Mouse (Mus musculus) CD4-positive, CD25-positive, alpha-beta regulatory T cell, adult 4 months (primary cell): ENCODE measurements around the gene Ntn1. TPM values are rescaled to one million over a fixed set of nuclear protein-coding genes. Genes with fewer than 3 reads are reported as not detected.

Experiments
- ATAC-seq: one replicate; pipeline ENCODE4 v1.8.0; 2017
- polyA plus RNA-seq, 2 experiments: library from polyadenylated mRNA; unstranded; fragments of 100-300 nt; shearing (Covaris generic); gene quantifications; one replicate each; pipeline ENCODE4 v1.2.1; 2017

Ntn1 gene
- polyA plus RNA-seq = under 1 TPM; 0.63 to 0.90 TPM

- no peak for ATAC-seq
Measured at GRCm38 (mm10) chr11:68400727-68401219, at the start of gene Ntn1. Gene Ntn1, minus strand, starts transcription at chr11:68400823.

- no peak for ATAC-seq
Measured at GRCm38 (mm10) chr11:68448356-68448755, 47.7 kb upstream of the Ntn1 start.

- ATAC-seq = no peak
Measured at GRCm38 (mm10) chr11:68447242-68447641, 46.6 kb upstream of the Ntn1 start.

- ATAC-seq = no peak
Measured at GRCm38 (mm10) chr11:68446547-68446946, 45.9 kb upstream of the Ntn1 start.

- no peak for ATAC-seq
Measured at GRCm38 (mm10) chr11:68445901-68446300, 45.3 kb upstream of the Ntn1 start.

- ATAC-seq = no peak
Measured at GRCm38 (mm10) chr11:68442983-68443638, 42.5 kb upstream of the Ntn1 start.

GRCm38 (mm10) chr11:68442346-68442745 is 41.7 kb upstream of the Ntn1 start:
- no peak for ATAC-seq

- ATAC-seq = no peak
Measured at GRCm38 (mm10) chr11:68440965-68441364, 40.3 kb upstream of the Ntn1 start.

GRCm38 (mm10) chr11:68440100-68440499 is 39.5 kb upstream of the Ntn1 start:
- no peak for ATAC-seq

- no peak for ATAC-seq
Measured at GRCm38 (mm10) chr11:68436376-68436775, 35.8 kb upstream of the Ntn1 start.

- no peak for ATAC-seq
Measured at GRCm38 (mm10) chr11:68435601-68436000, 35.0 kb upstream of the Ntn1 start.

- no peak for ATAC-seq
Measured at GRCm38 (mm10) chr11:68434697-68435096, 34.1 kb upstream of the Ntn1 start.

- no peak for ATAC-seq
Measured at GRCm38 (mm10) chr11:68433534-68433933, 32.9 kb upstream of the Ntn1 start.

GRCm38 (mm10) chr11:68432361-68433021 is 31.9 kb upstream of the Ntn1 start:
- ATAC-seq = peak; percentile 63

- peak; percentile 74 for ATAC-seq
Measured at GRCm38 (mm10) chr11:68431699-68432360, 31.2 kb upstream of the Ntn1 start, which contains the start of gene Pik3r5. Gene Pik3r5, plus strand, starts transcription at chr11:68432121.

- no peak for ATAC-seq
Measured at GRCm38 (mm10) chr11:68430662-68431061, 30.0 kb upstream of the Ntn1 start.

GRCm38 (mm10) chr11:68427083-68427570 is 26.5 kb upstream of the Ntn1 start:
- ATAC-seq = no peak

- no peak for ATAC-seq
Measured at GRCm38 (mm10) chr11:68425492-68426315, 25.1 kb upstream of the Ntn1 start.

- peak; percentile 98 for ATAC-seq
Measured at GRCm38 (mm10) chr11:68417831-68418230, 17.2 kb upstream of the Ntn1 start.

- ATAC-seq = no peak
Measured at GRCm38 (mm10) chr11:68417001-68417400, 16.4 kb upstream of the Ntn1 start.

- ATAC-seq = peak; percentile 59
Measured at GRCm38 (mm10) chr11:68408127-68408526, 7.5 kb upstream of the Ntn1 start.

GRCm38 (mm10) chr11:68407266-68407926 is 6.8 kb upstream of the Ntn1 start:
- peak; percentile 69 for ATAC-seq
